Mouse (Mus musculus): ENCODE measurements around the gene Plk3.

Gene Plk3

DNA sequence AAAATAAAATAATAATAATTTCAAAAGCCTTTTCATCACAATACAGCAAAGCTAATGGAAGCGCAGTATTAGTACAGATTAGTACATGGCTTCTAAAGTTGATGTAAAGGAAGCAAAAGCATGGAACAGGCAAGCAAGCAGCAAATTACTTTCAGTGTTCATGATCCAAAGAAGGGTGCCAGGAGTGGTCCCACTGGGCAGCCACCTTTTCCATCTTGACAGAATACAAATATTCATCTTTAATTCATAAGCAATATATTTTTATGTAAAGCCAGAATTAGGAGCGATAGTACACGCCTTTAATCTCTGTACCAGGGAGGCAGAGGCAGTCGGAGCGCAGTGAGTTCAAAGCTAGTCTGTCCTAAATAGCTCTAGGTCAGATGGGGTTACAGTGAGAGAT is 14.1 kb downstream of the Plk3 start:
- DNase-seq (ENCODE audit: low spot score in 2 of 2) = no peak

DNA sequence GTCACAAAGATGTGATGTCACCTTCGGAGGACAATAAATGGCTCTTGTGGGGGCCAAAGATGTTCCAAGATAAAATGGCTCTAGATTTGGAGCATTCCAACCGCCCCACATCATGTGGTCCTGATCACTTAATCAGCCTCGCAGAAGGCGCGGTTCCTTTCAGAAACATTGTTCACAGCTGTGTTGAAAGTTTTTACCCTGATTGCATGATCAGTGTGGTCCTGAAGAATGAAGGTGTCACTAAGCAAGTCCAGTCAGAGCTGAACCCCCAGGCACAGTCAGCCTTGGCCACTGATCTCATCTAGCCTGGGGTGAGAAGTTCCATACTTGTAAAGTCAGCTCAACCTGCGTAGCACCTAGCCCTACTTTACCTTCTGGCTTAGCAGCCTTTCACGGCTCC is 15.8 kb downstream of the Plk3 start:
- peak in 1 of 2 experiments; percentile 20 for DNase-seq (ENCODE audit: low spot score in 2 of 2)

DNA sequence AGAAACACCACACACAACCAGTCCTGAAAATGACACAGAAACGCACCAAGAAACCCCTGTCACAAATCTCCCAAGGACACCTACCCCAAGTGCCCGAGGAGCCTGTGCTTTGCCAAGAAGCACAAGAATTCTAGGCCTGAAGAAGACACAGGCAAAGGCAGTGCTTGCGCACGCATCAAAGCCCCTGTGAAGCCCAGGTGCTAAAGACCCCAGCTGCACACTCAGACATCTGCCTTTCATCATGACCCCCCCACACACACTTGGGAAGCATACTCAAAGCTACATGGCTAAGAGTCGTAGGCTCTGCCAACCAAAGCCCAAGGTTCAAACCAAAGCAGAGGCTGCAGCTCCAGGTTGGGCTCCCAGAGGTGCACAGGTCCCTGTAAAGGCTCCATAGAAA is 18.2 kb downstream of the Plk3 start:
- DNase-seq (ENCODE audit: low spot score in 2 of 2) = no peak

DNA sequence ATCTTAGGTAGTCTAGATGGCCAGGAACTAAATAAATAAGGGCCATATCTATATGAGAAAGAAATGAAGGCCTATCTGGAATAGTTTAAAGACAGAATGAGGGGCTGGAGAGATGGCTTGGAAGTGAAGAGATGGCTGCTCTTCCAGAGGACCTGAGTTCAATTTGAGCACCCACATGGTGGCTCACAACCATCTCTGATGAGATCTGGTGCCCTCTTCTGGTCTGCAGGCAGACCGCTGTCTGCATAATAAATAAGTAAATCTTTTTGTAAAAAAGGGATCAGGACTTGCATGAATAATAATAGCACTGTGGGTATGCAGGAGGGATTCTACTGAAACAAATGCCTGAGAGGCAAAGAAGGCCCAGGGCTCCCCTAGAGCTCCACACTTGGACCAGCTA is 20.5 kb downstream of the Plk3 start:
- no peak for DNase-seq (ENCODE audit: low spot score in 2 of 2)

DNA sequence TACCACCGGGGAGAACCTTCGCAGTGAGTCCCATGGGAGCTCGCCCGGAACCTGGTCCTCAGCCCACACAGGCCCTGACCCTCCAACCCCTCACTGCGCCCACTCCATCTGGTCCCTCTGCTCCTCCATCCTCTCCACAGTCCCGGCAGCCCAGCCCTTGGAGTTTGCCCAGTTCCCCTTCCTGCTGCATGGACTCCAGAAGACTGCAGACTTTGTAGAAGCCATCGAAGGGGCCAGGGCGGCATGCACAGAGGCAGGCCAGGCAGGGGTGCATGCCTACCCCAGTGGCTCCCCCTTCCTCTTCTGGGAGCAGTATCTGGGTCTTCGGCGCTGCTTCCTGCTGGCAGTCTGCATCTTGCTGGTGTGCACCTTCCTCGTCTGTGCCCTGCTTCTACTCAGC is 22.8 kb downstream of the Plk3 start:
- no peak for DNase-seq (ENCODE audit: low spot score in 2 of 2)

DNA sequence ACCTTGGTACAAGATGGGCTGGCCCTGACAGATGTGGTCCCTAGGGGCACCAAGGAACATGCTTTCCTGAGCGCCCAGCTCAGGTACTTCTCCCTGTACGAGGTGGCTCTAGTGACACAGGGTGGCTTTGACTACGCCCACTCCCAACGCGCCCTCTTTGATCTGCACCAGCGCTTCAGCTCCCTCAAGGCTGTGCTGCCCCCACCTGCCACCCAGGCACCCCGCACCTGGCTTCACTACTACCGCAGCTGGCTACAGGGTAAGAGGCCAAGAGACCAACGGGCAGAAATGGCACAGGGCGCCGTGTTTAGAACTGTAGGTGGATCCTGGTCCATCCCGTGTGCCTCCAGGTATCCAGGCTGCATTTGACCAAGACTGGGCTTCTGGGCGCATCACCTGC is 23.5 kb downstream of the Plk3 start:
- no peak for DNase-seq (ENCODE audit: low spot score in 2 of 2)

DNA sequence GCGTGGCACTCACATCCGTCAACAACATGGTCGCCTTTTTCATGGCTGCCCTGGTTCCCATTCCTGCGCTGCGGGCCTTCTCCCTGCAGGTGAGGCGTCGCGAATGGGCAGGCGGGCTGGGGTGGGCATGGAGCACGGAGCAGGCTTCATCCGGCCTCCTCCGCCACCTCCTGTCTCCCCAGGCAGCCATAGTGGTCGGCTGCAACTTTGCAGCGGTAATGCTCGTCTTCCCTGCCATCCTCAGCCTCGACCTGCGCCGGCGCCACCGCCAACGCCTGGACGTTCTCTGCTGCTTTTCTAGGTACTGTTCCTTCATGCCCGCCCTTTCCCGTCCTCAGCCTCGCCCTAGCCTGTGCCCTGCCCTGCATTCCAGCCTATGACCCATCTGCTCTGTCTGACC is 24.4 kb downstream of the Plk3 start:
- no peak for DNase-seq (ENCODE audit: low spot score in 2 of 2)

DNA sequence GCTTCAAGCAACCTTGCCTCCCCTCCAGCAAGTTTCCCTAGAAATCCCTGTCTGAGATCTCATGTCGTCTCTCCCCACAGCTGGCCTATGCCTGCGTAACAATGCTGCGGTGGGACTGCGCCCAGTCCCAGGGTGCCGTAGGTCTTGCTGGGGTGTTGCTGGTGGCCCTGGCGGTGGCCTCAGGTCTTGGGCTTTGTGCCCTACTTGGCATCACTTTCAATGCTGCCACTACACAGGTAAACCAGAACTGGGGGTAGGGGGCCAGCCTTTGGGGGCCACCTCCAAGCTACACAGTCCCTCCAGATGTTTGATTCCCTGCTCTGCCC is 25.3 kb downstream of the Plk3 start:
- no peak for DNase-seq (ENCODE audit: low spot score in 2 of 2)

DNA sequence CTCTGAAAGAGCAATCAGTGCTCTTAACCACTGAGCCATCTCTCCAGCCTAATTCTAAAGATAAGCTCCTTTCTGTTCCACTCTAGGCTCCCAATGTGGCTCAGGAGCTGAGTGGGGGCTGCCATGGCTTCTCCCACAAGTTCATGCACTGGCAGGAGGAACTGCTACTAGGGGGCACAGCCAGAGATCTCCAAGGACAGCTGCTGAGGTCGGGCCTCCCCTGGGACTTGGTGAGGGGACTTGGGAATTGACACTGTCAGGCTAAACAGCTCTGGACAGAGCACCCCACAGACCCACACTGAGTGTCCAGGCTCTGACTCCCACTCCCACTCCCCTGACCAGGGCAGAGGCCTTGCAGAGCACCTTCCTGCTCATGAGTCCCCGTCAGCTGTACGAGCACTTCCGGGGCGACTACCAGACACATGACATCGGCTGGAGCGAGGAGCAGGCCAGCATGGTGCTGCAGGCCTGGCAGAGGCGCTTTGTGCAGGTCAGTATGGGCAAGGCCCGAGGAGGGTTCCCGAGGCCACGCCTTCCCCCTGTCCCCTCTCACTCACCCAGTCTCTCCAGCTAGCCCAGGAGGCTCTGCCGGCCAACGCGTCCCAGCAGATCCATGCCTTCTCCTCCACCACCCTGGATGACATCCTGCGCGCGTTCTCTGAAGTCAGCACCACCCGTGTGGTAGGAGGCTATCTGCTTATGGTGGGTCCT is 25.8 kb downstream of the Plk3 start:
- DNase-seq (ENCODE audit: low spot score in 2 of 2) = no peak

DNA sequence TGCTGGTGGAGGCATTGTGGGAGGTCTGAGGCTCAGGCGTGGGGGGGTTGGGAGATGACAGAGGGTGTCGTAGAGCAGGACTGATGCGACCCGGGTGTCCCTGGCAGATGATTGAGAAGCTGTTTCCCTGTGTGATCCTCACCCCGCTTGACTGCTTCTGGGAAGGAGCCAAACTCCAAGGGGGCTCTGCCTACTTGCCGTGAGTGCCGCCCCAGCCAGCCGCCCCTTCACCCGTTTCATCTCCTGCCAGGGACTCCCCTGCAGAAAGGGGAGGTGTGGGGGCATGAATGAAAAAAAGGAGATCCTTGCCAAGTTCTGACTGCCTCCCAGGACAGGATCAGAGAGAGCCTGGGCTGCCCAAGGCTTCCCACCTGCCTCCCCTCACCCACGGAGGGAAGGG is 28.6 kb downstream of the Plk3 start:
- DNase-seq (ENCODE audit: low spot score in 2 of 2) = no peak

DNA sequence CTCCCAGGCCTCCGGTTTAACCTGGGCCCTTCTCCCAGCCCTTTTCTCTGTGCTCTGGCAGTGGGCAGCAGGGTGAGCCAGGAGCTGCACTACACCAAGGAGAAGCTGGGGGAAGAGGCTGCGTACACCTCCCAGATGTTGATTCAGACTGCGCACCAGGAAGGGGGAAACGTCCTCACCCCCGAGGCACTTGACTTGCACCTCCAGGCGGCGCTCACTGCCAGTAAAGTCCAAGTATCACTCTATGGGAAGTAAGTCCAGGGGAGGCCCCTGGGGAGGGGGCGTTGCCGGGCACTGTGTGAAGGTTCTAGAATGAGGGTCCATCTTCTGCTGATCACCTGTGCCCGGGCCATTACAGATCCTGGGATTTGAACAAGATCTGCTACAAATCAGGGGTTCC is 29.1 kb downstream of the Plk3 start:
- DNase-seq (ENCODE audit: low spot score in 2 of 2) = no peak

DNA sequence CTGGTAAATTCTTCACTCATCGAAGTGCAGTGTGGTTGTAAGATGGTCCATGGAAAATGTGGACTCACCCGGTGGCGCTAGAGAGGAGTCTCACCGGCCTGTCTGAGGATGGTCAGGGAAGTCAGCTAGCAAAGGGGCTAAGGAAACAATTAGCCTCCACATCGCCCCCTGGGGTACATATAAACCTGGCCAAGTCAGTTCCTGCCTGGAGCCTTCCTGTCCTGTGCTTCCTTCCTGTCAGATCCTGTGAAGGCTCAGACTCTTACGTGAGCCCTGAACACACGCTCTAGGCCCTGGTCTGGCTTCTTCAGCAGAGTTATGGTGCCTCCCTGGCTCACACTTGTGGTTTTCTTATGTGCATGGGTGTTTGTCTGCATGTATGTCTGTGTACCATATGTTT is 32.5 kb downstream of the Plk3 start:
- no peak for DNase-seq (ENCODE audit: low spot score in 2 of 2)

DNA sequence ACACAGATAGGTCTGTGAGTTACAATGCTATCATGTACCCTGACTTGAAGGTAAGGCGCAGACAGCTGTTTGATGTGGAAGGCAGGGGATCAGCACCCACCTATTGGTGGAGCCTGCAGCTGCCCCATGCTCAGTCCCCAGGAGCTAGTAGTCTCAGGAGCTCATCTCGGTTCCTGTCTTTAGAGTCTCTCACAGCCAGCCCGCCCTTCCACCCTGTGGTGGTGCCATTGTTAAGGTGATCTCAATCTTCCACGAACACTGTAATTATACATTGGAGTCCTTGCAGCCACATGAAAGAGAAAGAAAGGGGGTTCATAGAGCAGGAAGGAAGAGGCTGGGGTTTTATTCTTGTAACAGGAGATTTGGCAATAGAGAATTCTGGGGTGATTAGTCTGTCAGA is 33.7 kb downstream of the Plk3 start:
- DNase-seq (ENCODE audit: low spot score in 2 of 2) = no peak

DNA sequence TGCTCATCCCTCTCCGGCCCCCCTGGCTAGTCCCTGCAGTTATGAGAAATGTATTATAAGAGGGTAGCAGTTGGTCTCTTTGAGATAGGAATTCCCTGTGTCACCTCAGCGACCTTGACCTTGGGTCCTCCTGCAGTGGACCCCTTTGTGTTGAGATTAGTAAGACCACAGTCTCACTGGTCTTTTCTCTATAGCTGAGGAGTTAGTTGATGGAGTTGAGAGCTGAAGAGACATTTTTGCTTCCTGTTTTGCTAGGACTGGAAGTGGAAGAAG is 35.1 kb downstream of the Plk3 start:
- DNase-seq (ENCODE audit: low spot score in 2 of 2) = no peak

DNA sequence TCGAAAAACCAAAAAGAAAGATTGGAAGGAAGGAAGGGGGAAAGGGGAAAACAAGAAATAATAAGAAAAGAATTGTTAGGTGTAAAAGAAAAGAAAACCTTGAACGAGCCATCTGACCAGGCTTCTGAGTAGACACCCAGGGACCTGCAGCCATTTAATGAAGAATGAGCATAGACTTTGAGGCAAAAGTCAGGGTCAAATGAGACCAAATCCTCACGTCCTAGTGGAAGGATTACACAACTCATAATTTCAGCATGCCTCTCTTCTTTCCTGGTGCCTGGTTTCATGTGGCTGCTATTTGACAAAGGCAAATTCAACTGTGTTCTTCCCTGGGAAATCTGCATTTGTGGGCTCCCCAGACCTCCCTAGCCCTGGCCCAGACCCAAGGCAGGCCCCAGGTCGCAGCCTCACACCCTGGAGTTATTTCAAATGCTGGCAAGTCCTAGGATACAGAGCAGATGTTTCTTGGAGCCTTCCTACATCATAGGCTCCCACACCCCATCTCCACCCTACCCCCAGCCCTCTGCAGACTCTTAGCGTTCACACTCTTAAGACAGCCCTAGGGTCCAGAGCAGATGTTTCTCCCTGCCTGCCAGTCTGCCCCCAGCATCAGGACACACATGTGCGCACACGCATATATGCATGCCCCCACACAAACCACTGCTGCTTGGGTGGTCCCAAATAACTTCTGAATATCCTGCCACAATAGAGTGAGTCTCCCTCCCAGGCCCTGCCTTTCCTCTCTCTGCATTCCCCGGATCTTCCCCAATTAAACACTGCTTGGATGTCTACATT is 35.6 kb downstream of the Plk3 start:
- no peak for DNase-seq (ENCODE audit: low spot score in 2 of 2)

DNA sequence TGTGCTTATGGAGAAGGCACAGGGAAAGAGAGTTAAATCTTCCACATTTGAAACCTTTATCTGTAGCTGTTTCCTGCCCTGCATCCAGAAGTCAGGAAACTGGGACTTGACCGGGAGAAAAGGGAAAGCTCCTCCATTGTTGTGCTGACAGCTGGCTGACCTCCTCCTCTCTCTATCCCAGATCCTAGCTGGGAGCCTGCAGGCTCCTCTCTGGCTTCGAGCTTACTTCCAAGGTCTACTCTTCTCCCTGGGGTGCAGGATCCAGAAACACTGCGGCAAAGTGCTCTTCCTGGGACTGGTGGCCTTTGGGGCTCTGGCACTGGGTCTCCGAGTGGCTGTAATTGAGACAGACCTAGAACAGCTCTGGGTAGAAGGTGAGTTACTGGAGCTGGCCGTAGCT is 37.1 kb downstream of the Plk3 start:
- DNase-seq (ENCODE audit: low spot score in 2 of 2) = no peak

DNA sequence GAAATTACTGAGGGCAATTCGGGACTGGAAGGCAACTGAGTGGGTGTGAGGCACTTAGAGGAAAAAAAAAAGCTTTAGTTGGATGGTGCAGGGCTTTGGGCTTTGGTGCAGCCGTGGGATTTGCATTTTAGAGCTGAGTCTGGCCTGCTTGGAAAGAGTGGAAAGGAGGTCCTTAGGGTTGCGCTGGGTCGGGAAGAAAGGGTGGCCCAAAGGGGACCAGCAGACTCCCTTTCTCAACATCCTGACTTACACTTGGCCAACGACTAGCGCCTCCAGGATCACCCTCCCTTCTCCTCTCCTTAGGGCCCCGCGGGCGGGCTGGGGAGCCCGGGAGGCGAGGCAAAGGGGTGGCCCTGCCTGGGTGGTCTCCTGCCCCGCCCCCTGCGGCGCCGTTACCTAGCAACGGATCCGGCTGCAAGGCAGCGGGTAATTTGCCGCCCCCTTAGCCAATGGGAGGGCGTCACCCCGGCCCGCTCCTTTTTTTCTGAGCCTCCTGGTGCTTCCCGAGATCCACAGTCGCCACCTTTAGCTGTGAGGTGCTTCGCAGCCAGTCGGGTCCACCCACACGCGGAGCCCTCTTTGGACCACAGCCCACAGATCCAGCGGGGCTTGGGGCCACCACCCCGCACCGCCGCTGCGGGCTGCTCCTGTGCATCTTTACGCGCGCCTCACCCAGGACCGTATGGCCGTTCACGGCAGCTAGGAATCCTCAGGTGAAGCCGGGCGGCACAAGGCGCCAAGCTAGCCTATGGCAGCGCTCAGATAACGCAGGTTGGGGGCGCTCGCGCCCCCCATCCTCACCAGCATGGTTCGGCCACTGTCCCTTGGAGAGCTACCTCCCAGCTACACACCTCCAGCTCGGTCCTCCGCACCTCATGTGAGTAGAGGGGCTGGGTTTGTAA is 38.0 kb downstream of the Plk3 start, which contains the start of gene Ptch2:
Gene Ptch2 (plus strand): TSS at position 525 of the 902 bp plus-strand sequence.
- DNase-seq (ENCODE audit: low spot score in 2 of 2) = no peak

DNA sequence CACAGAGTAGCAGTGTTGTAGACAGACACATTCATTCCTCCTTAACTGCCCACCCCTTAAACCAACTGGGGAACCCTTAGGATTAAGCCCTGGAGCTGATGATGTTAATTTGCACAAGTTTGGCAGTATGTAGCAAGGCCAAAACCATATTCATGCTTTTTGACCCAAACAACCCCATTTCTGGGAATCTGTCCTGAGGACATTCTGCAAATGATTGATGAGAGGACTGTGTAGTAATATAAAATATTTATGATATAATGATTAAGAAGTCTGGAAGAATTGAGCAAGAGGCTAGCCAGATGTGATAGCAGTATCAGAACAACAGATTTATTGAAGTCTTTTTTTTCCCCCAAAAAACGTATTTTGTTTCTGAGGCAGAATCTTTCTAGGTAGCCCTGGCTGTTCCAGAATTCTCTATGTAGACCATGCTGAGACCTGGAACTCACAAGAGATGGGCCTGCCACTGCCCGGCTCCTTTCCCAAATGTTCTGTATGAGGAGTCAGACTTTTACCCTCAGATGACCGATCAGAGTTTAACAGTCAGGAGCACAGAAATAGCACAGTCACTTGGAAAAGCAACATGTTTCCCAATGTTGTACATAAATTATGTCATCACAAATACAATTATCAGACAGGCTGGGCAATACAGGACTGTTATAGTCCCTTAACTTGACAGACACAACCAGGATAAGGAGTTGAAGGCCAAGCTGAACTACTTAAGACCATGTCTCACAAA is 39.0 kb downstream of the Plk3 start:
- no peak for DNase-seq (ENCODE audit: low spot score in 2 of 2)

DNA sequence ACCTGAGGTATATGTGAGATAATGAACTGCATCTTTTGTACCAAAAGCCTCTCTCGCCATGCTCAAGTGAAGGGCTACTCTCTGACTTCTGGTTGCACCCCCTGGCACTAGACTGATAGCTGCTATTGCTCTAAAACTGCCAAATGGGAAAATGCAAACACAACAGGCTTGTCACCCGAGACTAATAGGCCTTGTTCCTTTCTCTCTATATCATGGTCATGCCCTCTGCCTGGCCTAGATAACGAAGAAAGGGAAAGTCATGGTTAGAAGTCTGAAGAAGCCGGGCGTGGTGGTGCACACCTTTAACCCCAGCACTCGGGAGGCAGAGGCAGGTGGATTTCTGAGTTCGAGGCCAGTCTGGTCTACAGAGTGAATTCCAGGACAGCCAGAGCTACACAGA is 43.2 kb downstream of the Plk3 start:
- no peak for DNase-seq (ENCODE audit: low spot score in 2 of 2)

DNA sequence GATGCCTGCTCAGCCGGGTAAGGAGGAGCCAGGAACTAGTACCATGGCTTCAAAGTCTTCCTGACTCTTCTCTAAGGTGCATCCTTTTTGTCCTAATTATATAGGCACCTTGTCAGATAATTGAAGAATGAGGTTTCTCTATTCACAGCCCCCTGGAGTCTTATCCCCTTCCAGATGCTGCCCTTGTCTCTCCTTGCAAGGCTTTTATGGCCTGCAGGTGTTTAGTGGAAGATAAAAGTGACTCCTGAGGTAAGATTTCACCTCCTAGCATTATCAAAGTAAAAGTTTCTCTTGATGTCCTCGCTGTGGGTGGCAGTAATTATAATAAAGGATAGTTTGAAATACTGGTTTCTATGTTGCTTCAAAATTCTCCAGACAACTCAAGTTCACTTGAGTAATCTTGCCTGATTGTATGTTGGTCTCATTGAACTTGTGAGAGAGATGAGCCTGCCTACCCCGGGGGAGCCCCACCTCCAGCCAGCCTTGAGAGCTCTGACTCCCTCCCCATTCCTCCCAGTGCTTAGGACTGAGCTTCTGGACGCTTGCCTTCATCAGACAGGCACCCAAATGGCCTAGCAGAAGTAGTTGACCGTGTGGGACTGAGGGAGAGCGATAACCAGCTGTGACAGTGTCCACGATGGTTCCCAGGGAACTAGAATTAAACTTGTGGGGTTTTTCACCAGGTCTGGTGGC is 45.7 kb downstream of the Plk3 start:
- no peak for DNase-seq (ENCODE audit: low spot score in 2 of 2)
